Mouse (Mus musculus): Measurements from ENCODE around the gene Cd80. TPM values are rescaled to one million over a fixed set of nuclear protein-coding genes. Genes with fewer than 3 reads are reported as not detected.

Gene Cd80
- polyA plus RNA-seq (2017; shearing (Covaris generic)): 4.9 TPM

GRCm38 (mm10) chr16:38455511-38456418 lies at the start of gene Cd80:
Cd80 (plus strand) TSS chr16:38455561.

DNA sequence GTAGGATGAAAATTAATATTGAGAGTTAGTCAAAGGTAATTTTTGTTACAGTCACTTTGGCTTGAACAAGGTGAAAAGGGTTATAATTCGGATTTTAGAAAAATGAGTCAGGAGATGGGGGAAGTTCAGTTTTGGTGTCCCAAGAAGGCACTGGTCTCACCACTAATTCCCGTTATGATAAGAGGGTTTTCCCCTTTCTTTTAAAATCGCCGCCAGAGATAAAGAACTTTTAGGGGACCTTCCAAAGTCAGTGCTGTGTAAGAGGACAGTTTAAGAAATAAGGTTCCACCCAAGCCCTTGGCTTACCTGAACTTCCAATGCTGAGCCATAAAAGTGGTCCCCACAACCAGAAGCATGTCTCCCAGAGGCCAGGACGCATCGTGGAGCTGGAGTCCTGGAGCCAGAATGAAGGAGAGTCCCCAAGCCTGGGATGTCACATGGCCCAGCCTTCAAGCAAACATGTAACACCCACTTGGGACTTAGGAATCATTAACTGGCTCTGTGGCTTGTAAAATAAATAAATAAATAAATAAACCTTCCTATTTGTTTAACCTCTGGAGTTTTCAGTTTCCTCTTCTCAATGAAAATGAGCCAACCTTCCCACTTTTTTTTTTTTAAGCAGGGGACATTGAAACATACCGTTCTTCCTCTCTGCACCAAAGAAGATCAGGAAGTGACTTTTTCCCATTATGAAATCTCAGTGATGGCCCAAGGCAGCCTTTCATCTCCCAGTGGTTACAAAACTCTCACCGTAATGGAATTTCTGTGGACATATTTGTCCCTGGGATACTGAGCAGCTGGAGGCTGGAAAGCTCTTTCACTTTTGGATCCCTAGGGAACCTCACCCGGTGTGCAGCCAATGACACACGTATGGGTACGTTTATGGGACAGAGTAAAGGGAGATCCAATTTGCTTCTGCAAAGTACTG lies 22.6 kb upstream of the Cd80 start, which contains the start of gene Pla1a:
Gene Pla1a, minus strand, starts transcription at position 648 of the 928 bp plus-strand sequence.

DNA sequence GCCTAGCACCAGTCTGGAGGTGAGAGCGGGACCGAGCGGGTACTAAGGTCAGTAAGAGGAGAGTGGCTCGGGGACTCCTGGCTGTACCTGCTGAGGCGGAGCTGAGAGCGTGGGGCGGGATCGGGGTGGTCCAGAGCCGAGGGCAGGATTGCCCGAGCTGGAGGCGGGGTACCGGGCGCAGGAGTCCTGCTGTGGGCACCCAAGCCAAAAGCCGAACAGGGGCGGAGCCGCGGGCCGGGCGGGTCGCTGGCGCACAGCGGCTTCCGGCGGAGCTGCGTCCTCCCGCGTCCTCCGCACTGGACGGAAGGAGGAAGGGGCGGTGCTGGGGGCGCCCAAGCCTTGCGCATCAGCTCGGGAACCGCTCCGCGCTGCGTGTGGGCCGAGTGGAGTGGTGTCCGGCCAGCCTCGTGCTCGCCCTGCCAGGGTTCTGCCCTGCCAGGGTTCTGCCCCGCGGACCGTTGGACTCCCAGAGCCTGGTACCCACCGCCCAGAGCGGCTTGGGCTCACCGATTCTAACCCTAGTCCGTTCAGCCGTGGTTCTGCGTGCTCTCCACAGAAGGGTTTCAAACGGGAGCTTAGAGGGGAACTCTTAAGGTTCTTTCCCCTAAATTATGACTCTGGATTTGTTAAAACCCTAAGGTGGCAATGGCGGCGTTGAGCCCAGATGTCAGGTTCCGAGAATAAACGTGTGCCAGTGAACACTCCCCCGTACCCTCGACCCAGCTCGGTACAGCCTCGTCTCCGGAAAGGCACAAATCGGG lies 2.7 kb upstream of the Cd80 start, which contains the start of gene Adprh:
Gene Adprh, minus strand, starts transcription at position 262 of the 761 bp plus-strand sequence.

DNA sequence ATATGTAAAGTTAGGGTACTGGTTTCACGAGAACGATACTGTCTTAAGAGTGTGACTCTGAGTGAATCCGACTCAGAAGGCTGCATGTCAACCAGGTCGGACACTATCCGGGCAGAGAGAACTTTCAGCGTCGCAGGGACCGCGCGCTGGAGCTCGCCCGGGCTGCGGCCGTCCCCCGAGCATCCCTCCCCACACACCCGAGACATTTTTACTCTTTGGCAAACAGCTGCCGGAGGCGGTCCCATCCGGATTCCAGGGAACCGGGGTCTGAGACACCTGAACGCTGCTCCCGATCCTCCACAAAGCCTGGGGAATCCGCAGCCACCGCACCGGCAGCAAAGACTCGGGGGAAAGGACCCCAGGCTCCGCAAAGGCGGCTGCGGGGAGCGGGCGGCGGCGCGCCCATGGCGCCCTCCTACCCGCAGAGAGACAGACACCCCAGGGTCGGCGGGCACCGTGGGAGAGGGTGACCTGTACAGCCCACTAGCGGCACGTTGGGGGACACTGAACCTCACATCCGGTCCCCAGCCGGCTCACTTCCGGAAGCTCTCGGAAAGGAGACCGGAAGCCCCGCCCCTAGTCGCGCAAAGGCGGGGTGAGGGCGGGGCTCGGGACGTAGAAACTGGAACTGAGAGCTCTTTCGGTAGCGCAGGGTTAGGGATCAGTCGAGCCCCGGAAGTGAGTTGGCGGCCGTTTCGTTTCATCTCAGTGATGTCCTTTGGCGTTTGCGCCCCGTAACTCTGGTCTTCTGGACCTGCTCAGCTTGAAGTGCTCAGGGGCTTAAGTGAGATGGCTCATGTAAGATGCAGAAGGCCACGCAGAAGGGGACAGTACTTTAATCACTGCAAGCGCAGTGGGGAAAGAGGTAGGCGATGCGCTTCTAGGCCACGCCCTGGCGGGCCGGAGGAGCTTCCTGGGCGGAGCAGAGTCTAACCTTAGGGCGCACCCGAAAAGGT lies 67.0 kb downstream of the Cd80 start, which contains the start of gene Timmdc1:
Gene Timmdc1, minus strand, starts transcription at position 535 of the 956 bp plus-strand sequence.

Other genes with a start within 250 kb of the Cd80 start
- not detected for gene Nr1i2, start 160.7 kb upstream of the Cd80 start, polyA plus RNA-seq (2017; shearing (Covaris generic))
- 0.27 TPM for gene Maats1, start 113.4 kb upstream of the Cd80 start, polyA plus RNA-seq (2017; shearing (Covaris generic))
- 247 TPM for gene Cox17, start 108.6 kb upstream of the Cd80 start, polyA plus RNA-seq (2017; shearing (Covaris generic))
- gene Gm21987, start 108.5 kb upstream of the Cd80 start, polyA plus RNA-seq (2017; shearing (Covaris generic)): not detected
- gene Popdc2, start 93.4 kb upstream of the Cd80 start, polyA plus RNA-seq (2017; shearing (Covaris generic)): 3.0 TPM
- gene Pla1a, start 22.4 kb upstream of the Cd80 start, polyA plus RNA-seq (2017; shearing (Covaris generic)): not detected
- 60.8 TPM for gene Adprh, start 2.9 kb upstream of the Cd80 start, polyA plus RNA-seq (2017; shearing (Covaris generic))
- gene Timmdc1, start 67.1 kb downstream of the Cd80 start, polyA plus RNA-seq (2017; shearing (Covaris generic)): 3.9 TPM
- gene Poglut1, start 94.7 kb downstream of the Cd80 start, polyA plus RNA-seq (2017; shearing (Covaris generic)): 27.8 TPM
- 78.8 TPM for gene Tmem39a, start 103.1 kb downstream of the Cd80 start, polyA plus RNA-seq (2017; shearing (Covaris generic))